Mouse (Mus musculus) neural tube, embryonic 14.5 days (tissue): ENCODE measurements around the gene Pgam2. TPM values are rescaled to one million over a fixed set of nuclear protein-coding genes. Genes with fewer than 3 reads are reported as not detected.
"Not testable (repeated sequence)": the region's sequence is repeated elsewhere in the genome, so short reads cannot be mapped to it uniquely, and the experiment has no call there.

ENCODE experiments used
- ATAC-seq: fragments of 200-750 bp; cut with Nextera tagmentation; 2 replicates; pipeline ENCODE4 v1.8.0; 2017; ENCODE audit warnings: low read depth, mild to moderate bottlenecking, moderate TSS enrichment, moderate library complexity
- H3K27ac ChIP-seq: fragments of 300-500 bp; sonication (generic); 2 replicates; pipeline ENCODE4 v1.5.1; 2014; ENCODE audit warnings: low read depth, mild to moderate bottlenecking, control low read depth, low read length, moderate library complexity, mixed read lengths
- H3K27me3 ChIP-seq: fragments of 300-500 bp; sonication (generic); 2 replicates; pipeline ENCODE4 v1.6.1; 2014; ENCODE audit warnings: low read length; ENCODE audit not compliant: control insufficient read depth, insufficient read depth
- H3K36me3 ChIP-seq: fragments of 300-500 bp; sonication (generic); 2 replicates; pipeline ENCODE4 v1.6.1; 2014; ENCODE audit warnings: low read length, mixed read lengths; ENCODE audit not compliant: control insufficient read depth, insufficient read depth
- H3K4me1 ChIP-seq: fragments of 300-500 bp; sonication (generic); 2 replicates; pipeline ENCODE4 v1.6.1; 2014; ENCODE audit warnings: low read length; ENCODE audit not compliant: control insufficient read depth, insufficient read depth
- H3K4me2 ChIP-seq: fragments of 300-500 bp; sonication (generic); 2 replicates; pipeline ENCODE4 v1.6.1; 2014; ENCODE audit warnings: mild to moderate bottlenecking, low read depth, low read length, control low read depth
- H3K4me3 ChIP-seq: fragments of 300-500 bp; sonication (generic); 2 replicates; pipeline ENCODE4 v1.5.1; 2014; ENCODE audit warnings: low read depth, low read length, control low read depth, mixed read lengths
- H3K9ac ChIP-seq: fragments of 300-500 bp; sonication (generic); replicated peaks from 2 replicates; pipeline ENCODE4 v1.6.1; 2014; ENCODE audit warnings: low read depth, mild to moderate bottlenecking, control low read depth, low read length, mixed read lengths
- H3K9me3 ChIP-seq: fragments of 300-500 bp; sonication (generic); 2 replicates; pipeline ENCODE4 v1.6.1; 2016; ENCODE audit warnings: low read length; ENCODE audit not compliant: control insufficient read depth
- WGBS: fragments of 180-500 bp; shearing (Covaris S2); extraction: QIAGEN DNeasy Blood & Tissue Kit; methylation state at CpG from one replicate; pipeline ENCODE4 v1.1.7; 2014; 5-methylcytosine and 5-hydroxymethylcytosine counted together
- polyA plus RNA-seq: library from polyadenylated mRNA; unstranded; fragments of >200 nt; fragmentation: Nextera tagmentation; extraction: Ambion mirVana; gene quantifications from 2 replicates; pipeline ENCODE4 v1.2.1, GENCODE M21; 2014

The Pgam2 gene
- polyA plus RNA-seq, 1 experiment from 2014 or later, result 2.8 TPM

DNA sequence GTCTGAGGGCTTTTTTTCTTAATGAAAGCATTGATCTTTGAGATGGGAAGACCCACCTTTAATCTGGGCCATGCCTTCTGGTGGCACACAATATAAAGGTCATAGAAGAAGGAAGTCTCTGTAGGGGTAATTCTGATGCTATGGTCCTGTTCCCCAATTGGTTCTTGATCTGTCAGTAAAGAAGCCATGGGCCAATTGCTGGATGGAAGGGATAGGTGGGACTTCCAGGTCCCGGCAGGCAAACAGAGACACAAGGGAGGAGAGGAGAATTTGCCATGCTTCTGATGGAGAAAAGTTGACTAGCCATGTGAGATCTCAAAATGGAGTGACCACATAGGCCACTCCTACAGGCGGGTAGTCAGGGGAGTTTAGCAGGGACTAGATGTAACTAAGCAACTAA lies 15.7 kb upstream of the Pgam2 start:
- H3K27ac ChIP-seq, result no peak overlapping the region
- H3K9me3 ChIP-seq, result no peaks in the 10 kb centered on the region
- no peak overlapping the region for H3K4me3 ChIP-seq
- WGBS, result 70% methylated on average over 2 of the region's 2 CpGs
- H3K36me3 ChIP-seq, result no peaks in the 10 kb centered on the region
- no peaks in the 10 kb centered on the region for H3K27me3 ChIP-seq
- H3K4me2 ChIP-seq, result no peak overlapping the region
- no peaks in the 10 kb centered on the region for H3K4me1 ChIP-seq
- H3K9ac ChIP-seq, result no peak overlapping the region
- no peak for ATAC-seq

DNA sequence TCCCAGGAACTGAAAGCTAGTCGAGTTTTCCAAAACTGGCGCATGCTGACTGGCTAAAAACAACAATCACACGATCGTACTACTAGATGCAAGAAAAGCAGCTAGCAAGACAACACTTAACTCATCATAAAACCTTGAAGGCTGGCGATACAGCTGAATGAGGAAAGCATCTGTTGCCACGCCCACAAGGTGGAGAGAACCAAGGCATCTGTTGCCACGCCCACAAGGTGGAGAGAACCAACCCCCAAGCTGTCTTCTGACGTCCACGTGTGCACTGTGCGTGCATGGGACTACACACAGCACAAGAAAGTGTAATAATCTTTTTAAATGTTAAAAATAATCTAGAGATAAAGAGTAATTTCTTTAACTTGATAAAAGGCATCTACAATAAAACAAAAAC lies 9.8 kb upstream of the Pgam2 start:
- ATAC-seq, result no peak
- Histone ChIP-seq H3K27me3 (no peaks in the 10 kb centered on the region), H3K4me2 (no peak overlapping the region), H3K36me3 (no peaks in the 10 kb centered on the region), H3K9ac (no peak overlapping the region), H3K4me3 (no peak overlapping the region), H3K27ac (no peak overlapping the region), H3K4me1 (no peaks in the 10 kb centered on the region), H3K9me3 (no peaks in the 10 kb centered on the region)
- WGBS, result 80% methylated on average over 10 of the region's 10 CpGs

DNA sequence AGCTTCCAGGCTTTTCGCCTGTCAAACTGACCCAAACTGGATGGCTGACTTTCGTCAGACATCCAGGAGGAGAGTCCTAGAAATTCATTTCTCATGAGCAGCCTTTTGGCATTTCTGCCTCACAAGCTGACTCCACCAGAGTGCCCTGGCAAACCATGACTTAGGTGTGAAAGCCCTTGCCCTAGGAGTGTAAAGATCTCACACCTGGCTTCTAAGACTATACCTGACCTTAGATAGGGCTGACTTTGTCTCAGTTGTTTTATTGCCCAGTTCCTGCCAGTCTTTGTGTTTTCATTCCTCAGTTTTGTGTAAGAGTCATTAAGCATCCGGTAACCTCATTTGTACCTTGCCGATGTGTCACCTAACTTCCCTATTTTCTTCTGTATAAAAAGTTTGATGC lies 6.0 kb upstream of the Pgam2 start:
- not testable (repeated sequence) for H3K9ac ChIP-seq, ATAC-seq, H3K9me3 ChIP-seq, H3K27me3 ChIP-seq, H3K4me2 ChIP-seq, H3K36me3 ChIP-seq, H3K4me3 ChIP-seq, H3K4me1 ChIP-seq, H3K27ac ChIP-seq
- WGBS, result 89% methylated on average over 4 of the region's 4 CpGs

DNA sequence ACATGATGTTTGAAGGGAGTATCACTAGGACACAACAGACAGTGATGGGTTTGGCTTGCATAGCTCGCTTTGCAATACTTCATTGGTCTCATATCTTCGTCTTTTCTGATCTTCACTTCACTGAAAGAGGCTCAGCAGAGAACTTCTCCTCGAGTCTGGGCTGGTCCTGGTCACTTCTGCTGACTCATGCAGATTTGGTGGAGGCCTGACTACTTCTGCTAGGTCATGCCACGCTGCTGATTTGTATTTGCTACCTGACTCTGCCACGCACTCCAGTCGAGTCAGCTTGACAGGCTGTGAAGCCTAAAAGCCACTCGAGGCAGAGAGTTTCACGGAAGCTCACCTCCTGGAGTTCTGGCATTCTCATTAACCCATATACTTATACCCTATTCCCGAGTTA lies 4.4 kb upstream of the Pgam2 start:
- 0 out of 2 replicates have a peak, but pooled peaks cover 3% of the 10 kb centered on the region for H3K4me1 ChIP-seq
- no peaks in the 10 kb centered on the region for H3K27me3 ChIP-seq
- ATAC-seq, result no peak
- H3K4me3 ChIP-seq, result no peak overlapping the region
- no peak overlapping the region for H3K9ac ChIP-seq
- H3K4me2 ChIP-seq, result no peak overlapping the region
- 85% methylated on average over 9 of the region's 9 CpGs for WGBS
- no peaks in the 10 kb centered on the region for H3K36me3 ChIP-seq
- no peaks in the 10 kb centered on the region for H3K9me3 ChIP-seq
- no peak overlapping the region for H3K27ac ChIP-seq

DNA sequence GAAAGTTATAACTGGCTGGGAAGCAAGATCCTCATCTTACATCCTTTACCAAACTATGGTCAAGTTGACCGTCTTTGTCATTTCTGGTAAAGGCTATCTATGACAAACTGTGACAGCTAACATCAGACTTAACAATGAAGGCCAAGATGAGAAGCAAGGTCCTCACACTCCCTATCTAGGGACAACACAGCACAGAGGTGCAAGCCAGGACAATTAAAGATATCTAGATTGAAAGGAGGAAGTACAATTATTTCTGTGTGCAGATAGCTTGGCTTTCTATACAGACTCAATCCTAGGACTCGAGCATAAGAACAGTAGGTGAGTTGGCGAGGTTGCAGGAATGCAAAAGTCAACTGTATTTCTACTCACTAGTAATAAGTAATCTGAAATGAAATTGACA lies 2.2 kb upstream of the Pgam2 start:
- Histone ChIP-seq H3K27ac (no peak overlapping the region), H3K9me3 (no peaks in the 10 kb centered on the region), H3K27me3 (no peaks in the 10 kb centered on the region), H3K36me3 (peaks cover 7% of the 10 kb centered on the region; the same call in 1 of the 2 replicates), H3K9ac (no peak overlapping the region), H3K4me3 (no peak overlapping the region), H3K4me1 (0 out of 2 replicates have a peak, but pooled peaks cover 3% of the 10 kb centered on the region), H3K4me2 (no peak overlapping the region)
- ATAC-seq, result no peak
- 81% methylated on average over 3 of the region's 3 CpGs for WGBS

DNA sequence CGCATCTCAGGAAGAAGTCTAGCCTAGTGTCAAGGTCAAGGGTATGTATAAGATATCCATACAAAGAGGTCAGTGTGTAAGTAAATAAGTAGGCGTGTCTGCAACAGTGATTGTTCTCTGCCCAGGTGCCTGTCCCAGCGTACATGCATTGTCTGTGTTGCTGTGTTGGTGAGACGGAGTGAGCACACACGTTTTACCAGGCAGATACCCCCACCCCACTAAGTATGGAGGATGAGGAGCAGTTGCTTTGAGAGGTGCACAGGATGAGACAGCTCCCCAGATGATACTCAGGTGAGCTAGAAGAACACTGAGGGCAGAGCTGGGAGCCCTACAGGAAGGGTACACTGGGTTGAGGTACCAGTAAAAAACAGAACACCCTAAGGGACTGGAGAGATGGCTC lies 641 bp upstream of the Pgam2 start:
- no peaks in the 10 kb centered on the region for H3K9me3 ChIP-seq
- H3K27ac ChIP-seq, result no peak overlapping the region
- H3K9ac ChIP-seq, result no peak overlapping the region
- H3K4me2 ChIP-seq, result no peak overlapping the region
- WGBS, result 81% methylated on average over 5 of the region's 5 CpGs
- no peak overlapping the region for H3K4me3 ChIP-seq
- 0 out of 2 replicates have a peak, but pooled peaks cover 3% of the 10 kb centered on the region for H3K4me1 ChIP-seq
- no peaks in the 10 kb centered on the region for H3K27me3 ChIP-seq
- H3K36me3 ChIP-seq, result peaks cover 14% of the 10 kb centered on the region
- no peak for ATAC-seq

DNA sequence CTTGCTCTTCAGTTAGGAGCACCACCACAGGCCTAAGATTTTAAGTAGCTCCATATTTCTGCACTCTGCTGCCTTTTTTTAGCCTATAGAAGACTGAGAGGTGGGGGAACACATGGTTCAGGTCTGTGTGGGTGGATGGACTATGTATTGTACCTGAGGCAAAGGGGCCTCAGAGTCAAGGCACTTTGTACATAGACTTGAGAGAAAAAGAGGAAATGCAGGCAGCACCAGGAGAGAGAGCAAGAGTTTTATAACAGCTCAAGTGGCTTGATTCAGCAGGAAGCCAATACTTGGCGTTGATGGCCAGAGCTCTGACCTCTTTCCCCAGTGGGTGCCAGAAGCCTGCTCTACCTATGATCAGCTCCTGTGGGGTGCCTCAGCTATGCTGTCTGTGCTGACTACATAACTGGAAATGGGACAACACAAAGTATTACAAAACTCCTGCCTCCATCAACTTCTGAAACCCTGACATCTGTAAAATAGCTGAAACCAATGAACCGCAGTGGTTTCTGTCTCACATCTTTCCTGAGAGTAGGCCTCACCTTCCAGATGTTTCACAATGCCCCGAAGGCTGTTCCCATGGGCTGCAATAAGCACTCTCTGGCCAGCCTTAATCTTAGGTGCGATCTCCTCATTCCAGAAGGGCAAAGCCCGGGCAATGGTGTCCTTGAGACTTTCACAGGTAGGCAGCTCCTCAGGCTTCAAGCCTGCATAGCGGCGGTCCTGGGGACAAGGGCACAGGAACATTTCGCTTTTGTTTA lies 896 bp downstream of the Pgam2 start:
- Histone ChIP-seq H3K4me3 (no peak overlapping the region), H3K9ac (no peak overlapping the region), H3K27ac (no peak overlapping the region), H3K4me2 (no peak overlapping the region), H3K4me1 (0 out of 2 replicates have a peak, but pooled peaks cover 3% of the 10 kb centered on the region), H3K9me3 (no peaks in the 10 kb centered on the region), H3K36me3 (peaks cover 23% of the 10 kb centered on the region), H3K27me3 (no peaks in the 10 kb centered on the region)
- no peak for ATAC-seq
- 87% methylated on average over 8 of the region's 8 CpGs for WGBS

DNA sequence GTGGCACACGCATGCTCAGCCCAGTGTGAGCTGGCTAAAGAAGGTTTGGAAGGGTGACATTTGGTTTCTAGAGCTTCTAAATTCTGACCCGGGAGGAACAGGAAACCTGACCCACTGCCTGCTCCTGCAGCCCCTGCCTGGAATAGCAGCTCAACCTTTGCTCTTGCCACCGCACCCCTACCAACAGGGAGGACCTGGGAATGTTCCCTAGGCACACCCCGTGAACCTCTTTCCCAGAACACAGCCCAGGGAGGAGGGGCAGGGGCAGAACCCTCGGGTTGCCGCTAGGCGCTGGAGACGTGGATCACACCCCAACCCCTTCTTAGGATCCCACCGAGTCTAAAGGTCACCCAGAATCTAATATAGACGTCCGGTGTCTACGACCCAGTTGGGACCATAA lies 1.5 kb downstream of the Pgam2 start:
- Histone ChIP-seq H3K4me1 (0 out of 2 replicates have a peak, but pooled peaks cover 3% of the 10 kb centered on the region), H3K4me2 (no peak overlapping the region), H3K27me3 (no peaks in the 10 kb centered on the region), H3K27ac (no peak overlapping the region), H3K4me3 (no peak overlapping the region), H3K9me3 (no peaks in the 10 kb centered on the region), H3K9ac (no peak overlapping the region), H3K36me3 (peaks cover 29% of the 10 kb centered on the region)
- no peak for ATAC-seq
- 73% methylated on average over 12 of the region's 12 CpGs for WGBS

DNA sequence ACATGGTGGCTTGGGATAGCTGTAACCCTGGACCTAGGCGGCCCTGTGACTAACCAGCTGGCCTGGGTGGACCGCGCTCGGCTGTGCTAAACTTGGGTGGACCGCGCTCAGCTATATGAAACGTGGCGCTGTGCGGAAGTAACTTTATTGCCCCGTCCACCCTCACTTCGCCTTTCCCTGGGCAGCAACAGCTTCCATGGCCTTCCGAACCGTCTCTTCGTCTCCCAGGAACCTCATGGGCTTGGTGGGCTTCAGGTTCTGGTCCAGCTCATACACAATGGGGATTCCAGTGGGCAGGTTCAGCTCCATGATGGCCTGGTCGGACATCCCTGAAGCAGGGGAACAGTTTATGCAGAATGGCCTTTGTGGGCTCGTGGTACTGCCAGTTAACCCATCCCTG lies 2.0 kb downstream of the Pgam2 start:
- WGBS, result 94% methylated on average over 16 of the region's 16 CpGs
- no peak for ATAC-seq
- Histone ChIP-seq H3K4me2 (no peak overlapping the region), H3K27me3 (no peaks in the 10 kb centered on the region), H3K36me3 (peaks cover 34% of the 10 kb centered on the region), H3K9ac (no peak overlapping the region), H3K27ac (no peak overlapping the region), H3K4me3 (no peak overlapping the region), H3K9me3 (no peaks in the 10 kb centered on the region), H3K4me1 (0 out of 2 replicates have a peak, but pooled peaks cover 3% of the 10 kb centered on the region)
